Mouse (Mus musculus) thymus, adult 2 months (tissue): ENCODE results near the gene Hist1h2bf. TPM values are rescaled to one million over a fixed set of nuclear protein-coding genes. Genes with fewer than 3 reads are reported as not detected.
"Not testable (repeated sequence)": the region's sequence is repeated elsewhere in the genome, so short reads cannot be mapped to it uniquely, and the experiment has no call there.

ENCODE experiments used
- DNase-seq: peaks from one replicate; pipeline ENCODE4 v3.0.0; 2021
- H3K27ac ChIP-seq: fragments of 200-500 bp; 2 replicates; pipeline ENCODE4 v1.5.1; 2012; ENCODE audit warnings: low read length, control low read depth; ENCODE audit not compliant: control insufficient read depth, insufficient read depth
- H3K27me3 ChIP-seq: fragments of 200-500 bp; 2 replicates; pipeline ENCODE4 v1.6.1; 2012; ENCODE audit warnings: mild to moderate bottlenecking, low read length, moderate library complexity, mixed read lengths; ENCODE audit not compliant: control insufficient read depth, insufficient read depth
- H3K36me3 ChIP-seq: fragments of 200-500 bp; 2 replicates; pipeline ENCODE4 v1.6.1; 2012; ENCODE audit warnings: mild to moderate bottlenecking, low read length, moderate library complexity; ENCODE audit not compliant: control insufficient read depth, insufficient read depth
- H3K4me1 ChIP-seq: fragments of 200-500 bp; replicated peaks from 2 replicates; pipeline ENCODE4 v1.6.1; 2012; ENCODE audit warnings: low read length; ENCODE audit not compliant: control insufficient read depth, insufficient read depth
- H3K4me3 ChIP-seq: fragments of 200-500 bp; 2 replicates; pipeline ENCODE4 v1.5.1; 2012; ENCODE audit warnings: mild to moderate bottlenecking, low read length, control low read depth, moderate library complexity; ENCODE audit not compliant: control insufficient read depth, insufficient read depth
- CTCF ChIP-seq: fragments of 200-500 bp; IDR thresholded peaks from 2 replicates; pipeline ENCODE4 v1.5.1; 2012; ENCODE audit warnings: mild to moderate bottlenecking, control low read depth, low read length, moderate library complexity, borderline replicate concordance; ENCODE audit not compliant: control insufficient read depth, poor library complexity, insufficient read depth; ENCODE audit errors: extremely low read depth
- POLR2A ChIP-seq: fragments of 200-500 bp; IDR thresholded peaks from 2 replicates; pipeline ENCODE4 v1.6.1; 2012; ENCODE audit warnings: mild to moderate bottlenecking, low read length, control low read depth, moderate library complexity; ENCODE audit not compliant: control insufficient read depth, poor library complexity, insufficient read depth; ENCODE audit errors: extremely low read depth
- WGBS: fragments of 180-500 bp; shearing (Covaris S2); methylation state at CpG from one replicate; pipeline ENCODE4 v1.1.7; 2018; 5-methylcytosine and 5-hydroxymethylcytosine counted together
- polyA plus RNA-seq: library from polyadenylated mRNA; depleted of rRNA; stranded (reverse); fragments of >200 nt; gene quantifications from 2 replicates; pipeline ENCODE4 v1.2.3, GENCODE M21; 2012

The Hist1h2bf gene
- polyA plus RNA-seq, 1 experiment: 277 TPM

- peak within 1 kb of the TSS; percentile 47 for H3K4me3 ChIP-seq
- TF ChIP-seq CTCF: no peak
- TF ChIP-seq POLR2A: no peak
- peak within 1 kb of the TSS; percentile 94 for H3K27ac ChIP-seq
- H3K4me1 ChIP-seq: peaks cover 3% of the 10 kb centered on the region
- WGBS: under 1% methylated on average over 18 of the region's 18 CpGs
- H3K36me3 ChIP-seq: no peaks in the 10 kb centered on the region
- DNase-seq: no peak
- H3K27me3 ChIP-seq: no peaks in the 10 kb centered on the region
These were observed 1.4 kb upstream of the Hist1h2bf start, which contains the start of gene Hist1h3d for GRCm38 (mm10) chr13:23575271-23575851. Gene Hist1h3d (plus strand): TSS chr13:23575763.

- peak overlapping the region; percentile 47 for H3K4me3 ChIP-seq
- H3K27me3 ChIP-seq, H3K36me3 ChIP-seq, H3K4me1 ChIP-seq, DNase-seq: not testable (repeated sequence)
- H3K27ac ChIP-seq: peak overlapping the region; percentile 94
- under 1% methylated on average over 13 of the region's 39 CpGs for WGBS
These were observed 662 bp upstream of the Hist1h2bf start for GRCm38 (mm10) chr13:23574546-23575170.

- H3K27ac ChIP-seq: peak overlapping the region; percentile 93
- 5% methylated on average over 20 of the region's 20 CpGs for WGBS
- DNase-seq: not testable (repeated sequence)
These were observed 730 bp downstream of the Hist1h2bf start for GRCm38 (mm10) chr13:23573034-23573897.

GRCm38 (mm10) chr13:23572218-23573033, 1.6 kb downstream of the Hist1h2bf start:
- H3K27ac ChIP-seq: no peak overlapping the region

More at GRCm38 (mm10) chr13:23573034-23573897, 730 bp downstream of the Hist1h2bf start:
- H3K27me3 ChIP-seq, H3K4me1 ChIP-seq, H3K36me3 ChIP-seq: not testable (repeated sequence)
- H3K4me3 ChIP-seq: peak overlapping the region; percentile 55

GRCm38 (mm10) chr13:23571504-23572217, 2.3 kb downstream of the Hist1h2bf start:
- not testable (repeated sequence) for H3K4me1 ChIP-seq, H3K27me3 ChIP-seq, DNase-seq, H3K36me3 ChIP-seq
- H3K4me3 ChIP-seq: peak overlapping the region; percentile 45
- peak overlapping the region; percentile 82 for H3K27ac ChIP-seq
- WGBS: under 1% methylated on average over 19 of the region's 34 CpGs

More at GRCm38 (mm10) chr13:23572218-23573033, 1.6 kb downstream of the Hist1h2bf start:
- H3K4me1 ChIP-seq: peaks cover 3% of the 10 kb centered on the region
- WGBS: 31% methylated on average over 2 of the region's 2 CpGs
- H3K4me3 ChIP-seq: no peak overlapping the region
- no peaks in the 10 kb centered on the region for H3K36me3 ChIP-seq
- DNase-seq: no peak
- TF ChIP-seq CTCF (no peak), POLR2A (no peak)
- H3K27me3 ChIP-seq: no peaks in the 10 kb centered on the region

GRCm38 (mm10) chr13:23571022-23571503, 2.9 kb downstream of the Hist1h2bf start, which contains the start of the genes Hist1h2ae and Hist1h2bg:
Gene Hist1h2ae (minus strand): TSS chr13:23571220.
Gene Hist1h2bg (plus strand): TSS chr13:23571396.
- peak within 1 kb of the TSS; percentile 100 for H3K27ac ChIP-seq
- TF ChIP-seq CTCF (no peak), POLR2A (no peak)
- peaks cover 3% of the 10 kb centered on the region for H3K4me1 ChIP-seq
- under 1% methylated on average over 18 of the region's 18 CpGs for WGBS
- no peaks in the 10 kb centered on the region for H3K27me3 ChIP-seq
- peak within 1 kb of the TSS; percentile 94 for H3K4me3 ChIP-seq
- no peaks in the 10 kb centered on the region for H3K36me3 ChIP-seq
- DNase-seq: peak; percentile 76

- not testable (repeated sequence) for H3K27me3 ChIP-seq, DNase-seq, H3K4me1 ChIP-seq, H3K36me3 ChIP-seq
- peak overlapping the region; percentile 100 for H3K27ac ChIP-seq
- H3K4me3 ChIP-seq: peak overlapping the region; percentile 94
- 4% methylated on average over 27 of the region's 41 CpGs for WGBS
These were observed 3.6 kb downstream of the Hist1h2bf start for GRCm38 (mm10) chr13:23570261-23571021.
